Mouse (Mus musculus): ENCODE measurements around the gene Rtn4ip1. TPM values are rescaled to one million over a fixed set of nuclear protein-coding genes. Genes with fewer than 3 reads are reported as not detected.

Rtn4ip1 gene
- polyA plus RNA-seq (2014; fragmentation: Nextera tagmentation; extraction: Ambion mirVana) = 10.9 and 11.3 TPM in 2 replicates

- peaks cover 10% of the 10 kb centered on the region for H3K4me1 ChIP-seq (ENCODE audit: control insufficient read depth, insufficient read depth, low read length)
- peak; percentile 94 for ATAC-seq (ENCODE audit: insufficient number of reproducible peaks, insufficient read depth, low FRiP score, low read depth)
- under 1% methylated on average over 40 of the region's 40 CpGs for WGBS
Observed at GRCm38 (mm10) chr10:43901578-43902194, at the start of gene Rtn4ip1, which contains the start of gene Qrsl1. Gene Rtn4ip1, plus strand, starts transcription at chr10:43901807. Gene Qrsl1, minus strand, starts transcription at chr10:43901745.

DNA sequence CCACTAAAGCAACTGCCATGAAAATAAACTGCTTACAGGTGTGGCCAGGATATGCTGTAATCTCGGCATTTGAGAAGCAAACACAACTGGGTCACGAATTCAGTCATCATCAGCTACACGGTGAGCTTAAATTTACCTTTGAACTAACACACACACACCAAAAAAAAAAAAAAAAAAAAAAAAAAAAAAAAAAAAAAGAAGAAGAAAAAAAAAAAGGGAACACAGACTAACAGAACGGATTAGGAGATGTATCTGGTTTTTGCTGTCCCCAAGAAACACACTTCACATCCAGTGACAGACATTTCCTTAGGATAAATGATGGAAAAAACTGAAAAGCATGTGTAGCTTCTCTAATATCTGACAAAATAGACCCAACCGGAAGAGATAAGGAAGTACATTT is 49.7 kb upstream of the Rtn4ip1 start:
- no peaks in the 10 kb centered on the region for H3K27me3 ChIP-seq (ENCODE audit: control insufficient read depth, insufficient read depth, low read length)
- H3K4me2 ChIP-seq (replicated peaks; ENCODE audit: low read depth, low read length) = no peak overlapping the region
- H3K36me3 ChIP-seq (ENCODE audit: control insufficient read depth, insufficient read depth, low read length) = no peaks in the 10 kb centered on the region
- 80% methylated on average over 5 of the region's 5 CpGs for WGBS
- no peak overlapping the region for H3K27ac ChIP-seq (ENCODE audit: low read length)
- no peak overlapping the region for H3K9ac ChIP-seq (replicated peaks; ENCODE audit: low read depth, low read length)
- ATAC-seq (ENCODE audit: insufficient number of reproducible peaks, insufficient read depth, low FRiP score, low read depth) = no peak
- H3K9me3 ChIP-seq (ENCODE audit: control insufficient read depth, low read depth, low read length) = no peaks in the 10 kb centered on the region; the same call in 1 of the 2 replicates
- no peaks in the 10 kb centered on the region for H3K4me1 ChIP-seq (ENCODE audit: control insufficient read depth, insufficient read depth, low read length)
- H3K4me3 ChIP-seq (ENCODE audit: low read depth, low read length) = no peak overlapping the region

More at GRCm38 (mm10) chr10:43901578-43902194, at the start of gene Rtn4ip1, which contains the start of gene Qrsl1:
- peak within 1 kb of the TSS; percentile 52 for H3K9ac ChIP-seq (replicated peaks; ENCODE audit: low read depth, low read length)
- H3K27me3 ChIP-seq (ENCODE audit: control insufficient read depth, insufficient read depth, low read length) = no peaks in the 10 kb centered on the region
- H3K4me2 ChIP-seq (replicated peaks; ENCODE audit: low read depth, low read length) = peak within 1 kb of the TSS; percentile 79
- no peaks in the 10 kb centered on the region for H3K9me3 ChIP-seq (ENCODE audit: control insufficient read depth, low read depth, low read length)
- peak within 1 kb of the TSS; percentile 61; the same call in 1 of the 2 replicates for H3K27ac ChIP-seq (ENCODE audit: low read length)
- peak within 1 kb of the TSS; percentile 62 for H3K4me3 ChIP-seq (ENCODE audit: low read depth, low read length)
- no peaks in the 10 kb centered on the region for H3K36me3 ChIP-seq (ENCODE audit: control insufficient read depth, insufficient read depth, low read length)

GRCm38 (mm10) chr10:43855916-43856315 is 45.7 kb upstream of the Rtn4ip1 start:
- Histone ChIP-seq H3K27ac (ENCODE audit: low read length) (no peak overlapping the region), H3K27me3 (ENCODE audit: control insufficient read depth, insufficient read depth, low read length) (no peaks in the 10 kb centered on the region), H3K4me1 (ENCODE audit: control insufficient read depth, insufficient read depth, low read length) (no peaks in the 10 kb centered on the region), H3K4me2 (replicated peaks; ENCODE audit: low read depth, low read length) (no peak overlapping the region), H3K9ac (replicated peaks; ENCODE audit: low read depth, low read length) (no peak overlapping the region), H3K9me3 (ENCODE audit: control insufficient read depth, low read depth, low read length) (no peaks in the 10 kb centered on the region; the same call in 1 of the 2 replicates), H3K4me3 (ENCODE audit: low read depth, low read length) (no peak overlapping the region), H3K36me3 (ENCODE audit: control insufficient read depth, insufficient read depth, low read length) (no peaks in the 10 kb centered on the region)
- WGBS = 94% methylated on average over 9 of the region's 9 CpGs
- ATAC-seq (ENCODE audit: insufficient number of reproducible peaks, insufficient read depth, low FRiP score, low read depth) = no peak

DNA sequence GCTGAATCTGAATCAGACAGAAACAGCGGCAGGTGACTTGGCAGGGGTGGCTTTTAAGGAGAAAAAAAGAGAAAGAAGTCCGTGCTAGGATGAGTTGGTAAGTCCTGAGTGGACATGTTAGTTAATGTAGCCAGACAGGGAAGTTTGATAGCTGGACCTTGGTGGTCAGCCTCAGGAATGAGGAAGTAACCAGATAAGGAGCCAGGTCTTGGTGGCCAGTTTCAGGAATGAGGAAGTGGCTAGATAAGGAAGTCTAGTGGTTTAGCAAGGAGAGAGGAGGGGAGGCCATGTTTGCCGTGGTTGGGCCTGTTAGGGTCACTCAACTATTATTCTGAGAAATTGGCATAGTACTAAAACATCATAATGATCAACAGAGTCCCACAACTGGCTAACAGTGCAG is 45.3 kb upstream of the Rtn4ip1 start:
- Histone ChIP-seq H3K4me2 (replicated peaks; ENCODE audit: low read depth, low read length) (no peak overlapping the region), H3K27me3 (ENCODE audit: control insufficient read depth, insufficient read depth, low read length) (no peaks in the 10 kb centered on the region), H3K36me3 (ENCODE audit: control insufficient read depth, insufficient read depth, low read length) (no peaks in the 10 kb centered on the region), H3K4me1 (ENCODE audit: control insufficient read depth, insufficient read depth, low read length) (no peaks in the 10 kb centered on the region), H3K4me3 (ENCODE audit: low read depth, low read length) (no peak overlapping the region), H3K9ac (replicated peaks; ENCODE audit: low read depth, low read length) (no peak overlapping the region), H3K27ac (ENCODE audit: low read length) (no peak overlapping the region), H3K9me3 (ENCODE audit: control insufficient read depth, low read depth, low read length) (no peaks in the 10 kb centered on the region; the same call in 1 of the 2 replicates)
- ATAC-seq (ENCODE audit: insufficient number of reproducible peaks, insufficient read depth, low FRiP score, low read depth) = no peak
- 76% methylated on average over 3 of the region's 3 CpGs for WGBS

- ATAC-seq (ENCODE audit: insufficient number of reproducible peaks, insufficient read depth, low FRiP score, low read depth) = no peak
- H3K4me1 ChIP-seq (ENCODE audit: control insufficient read depth, insufficient read depth, low read length) = no peaks in the 10 kb centered on the region
- no peaks in the 10 kb centered on the region for H3K9me3 ChIP-seq (ENCODE audit: control insufficient read depth, low read depth, low read length)
- 68% methylated on average over 10 of the region's 10 CpGs for WGBS
- no peaks in the 10 kb centered on the region for H3K27me3 ChIP-seq (ENCODE audit: control insufficient read depth, insufficient read depth, low read length)
- no peak overlapping the region for H3K9ac ChIP-seq (replicated peaks; ENCODE audit: low read depth, low read length)
- no peak overlapping the region for H3K4me2 ChIP-seq (replicated peaks; ENCODE audit: low read depth, low read length)
- no peaks in the 10 kb centered on the region for H3K36me3 ChIP-seq (ENCODE audit: control insufficient read depth, insufficient read depth, low read length)
- no peak overlapping the region for H3K27ac ChIP-seq (ENCODE audit: low read length)
- H3K4me3 ChIP-seq (ENCODE audit: low read depth, low read length) = no peak overlapping the region
Observed at GRCm38 (mm10) chr10:43870752-43871151, 30.9 kb upstream of the Rtn4ip1 start.

DNA sequence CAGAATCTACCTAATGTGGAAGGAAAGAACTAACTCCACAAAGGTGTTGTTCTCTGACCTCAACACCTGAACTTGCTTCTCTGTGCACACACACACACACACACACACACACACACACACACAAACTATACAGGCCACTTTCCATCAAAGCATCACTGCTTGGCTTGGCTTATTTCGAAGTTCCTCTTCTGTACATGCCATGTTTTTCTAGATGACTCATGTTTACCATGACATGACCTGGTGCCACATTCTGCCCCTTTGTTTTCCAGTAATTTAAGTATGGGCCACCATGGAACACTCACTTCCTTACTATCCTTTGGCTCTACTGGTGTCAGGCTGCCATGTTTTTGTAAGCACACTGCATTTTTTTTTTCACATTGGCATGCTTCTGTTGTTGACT is 30.1 kb upstream of the Rtn4ip1 start:
- Histone ChIP-seq H3K4me3 (ENCODE audit: low read depth, low read length) (no peak overlapping the region), H3K4me2 (replicated peaks; ENCODE audit: low read depth, low read length) (no peak overlapping the region), H3K4me1 (ENCODE audit: control insufficient read depth, insufficient read depth, low read length) (no peaks in the 10 kb centered on the region), H3K9me3 (ENCODE audit: control insufficient read depth, low read depth, low read length) (no peaks in the 10 kb centered on the region), H3K9ac (replicated peaks; ENCODE audit: low read depth, low read length) (no peak overlapping the region), H3K36me3 (ENCODE audit: control insufficient read depth, insufficient read depth, low read length) (no peaks in the 10 kb centered on the region), H3K27me3 (ENCODE audit: control insufficient read depth, insufficient read depth, low read length) (no peaks in the 10 kb centered on the region), H3K27ac (ENCODE audit: low read length) (no peak overlapping the region)
- 90% methylated on average over 1 of the region's 1 CpGs for WGBS
- ATAC-seq (ENCODE audit: insufficient number of reproducible peaks, insufficient read depth, low FRiP score, low read depth) = no peak

DNA sequence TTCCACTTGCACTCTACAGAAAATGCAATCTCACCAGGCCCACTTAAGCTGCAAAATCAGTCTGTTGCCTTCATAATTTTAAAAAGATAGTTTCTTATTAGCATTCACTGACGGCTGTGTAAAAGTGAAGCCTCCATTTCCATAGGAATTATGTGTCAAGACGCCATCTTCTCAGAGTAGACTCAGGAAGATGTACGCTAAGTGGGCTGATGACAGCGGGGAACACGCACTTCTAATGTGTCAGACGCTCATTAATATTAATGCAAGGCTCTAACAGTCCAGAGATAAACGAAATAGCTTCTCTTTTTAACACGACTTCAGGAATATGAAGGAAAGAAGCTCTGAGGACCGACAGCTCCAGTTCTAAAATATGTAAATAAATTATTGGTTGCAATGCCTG is 13.9 kb upstream of the Rtn4ip1 start:
- no peak overlapping the region for H3K27ac ChIP-seq (ENCODE audit: low read length)
- H3K4me3 ChIP-seq (ENCODE audit: low read depth, low read length) = no peak overlapping the region
- peaks cover 10% of the 10 kb centered on the region for H3K36me3 ChIP-seq (ENCODE audit: control insufficient read depth, insufficient read depth, low read length)
- H3K27me3 ChIP-seq (ENCODE audit: control insufficient read depth, insufficient read depth, low read length) = no peaks in the 10 kb centered on the region
- H3K4me2 ChIP-seq (replicated peaks; ENCODE audit: low read depth, low read length) = no peak overlapping the region
- no peak for ATAC-seq (ENCODE audit: insufficient number of reproducible peaks, insufficient read depth, low FRiP score, low read depth)
- H3K4me1 ChIP-seq (ENCODE audit: control insufficient read depth, insufficient read depth, low read length) = no peaks in the 10 kb centered on the region
- no peak overlapping the region for H3K9ac ChIP-seq (replicated peaks; ENCODE audit: low read depth, low read length)
- H3K9me3 ChIP-seq (ENCODE audit: control insufficient read depth, low read depth, low read length) = no peaks in the 10 kb centered on the region
- 87% methylated on average over 9 of the region's 9 CpGs for WGBS

- H3K9me3 ChIP-seq (ENCODE audit: control insufficient read depth, low read depth, low read length) = no peaks in the 10 kb centered on the region
- no peak for ATAC-seq (ENCODE audit: insufficient number of reproducible peaks, insufficient read depth, low FRiP score, low read depth)
- no peak overlapping the region for H3K4me2 ChIP-seq (replicated peaks; ENCODE audit: low read depth, low read length)
- no peak overlapping the region for H3K27ac ChIP-seq (ENCODE audit: low read length)
- no peak overlapping the region for H3K4me3 ChIP-seq (ENCODE audit: low read depth, low read length)
- 91% methylated on average over 16 of the region's 16 CpGs for WGBS
- no peaks in the 10 kb centered on the region for H3K4me1 ChIP-seq (ENCODE audit: control insufficient read depth, insufficient read depth, low read length)
- H3K27me3 ChIP-seq (ENCODE audit: control insufficient read depth, insufficient read depth, low read length) = no peaks in the 10 kb centered on the region
- peaks cover 14% of the 10 kb centered on the region for H3K36me3 ChIP-seq (ENCODE audit: control insufficient read depth, insufficient read depth, low read length)
- H3K9ac ChIP-seq (replicated peaks; ENCODE audit: low read depth, low read length) = no peak overlapping the region
Observed at GRCm38 (mm10) chr10:43888976-43889375, 12.6 kb upstream of the Rtn4ip1 start.

DNA sequence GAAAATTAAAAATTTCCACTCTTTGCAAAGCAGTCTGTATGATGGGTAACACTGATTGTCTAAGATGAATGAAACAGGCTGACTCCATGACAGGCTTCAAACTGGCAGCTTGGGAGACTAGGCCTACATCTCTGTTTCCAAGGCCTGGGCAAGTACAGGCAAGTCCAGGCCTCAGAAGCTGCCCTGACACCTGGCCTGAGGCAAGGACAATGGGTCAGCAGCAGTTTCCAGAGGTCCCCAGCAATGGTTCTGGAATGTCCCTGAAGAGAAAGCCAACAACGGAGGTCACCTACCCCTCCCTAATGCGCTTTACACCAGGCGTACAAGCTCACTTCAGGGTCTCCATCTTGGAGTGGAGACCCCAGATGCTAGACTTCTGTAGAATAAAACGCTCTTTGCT is 8.6 kb upstream of the Rtn4ip1 start:
- Histone ChIP-seq H3K4me1 (ENCODE audit: control insufficient read depth, insufficient read depth, low read length) (no peaks in the 10 kb centered on the region), H3K27me3 (ENCODE audit: control insufficient read depth, insufficient read depth, low read length) (no peaks in the 10 kb centered on the region), H3K4me3 (ENCODE audit: low read depth, low read length) (no peak overlapping the region), H3K9ac (replicated peaks; ENCODE audit: low read depth, low read length) (no peak overlapping the region), H3K27ac (ENCODE audit: low read length) (no peak overlapping the region), H3K36me3 (ENCODE audit: control insufficient read depth, insufficient read depth, low read length) (peaks cover 4% of the 10 kb centered on the region), H3K4me2 (replicated peaks; ENCODE audit: low read depth, low read length) (no peak overlapping the region), H3K9me3 (ENCODE audit: control insufficient read depth, low read depth, low read length) (no peaks in the 10 kb centered on the region)
- 88% methylated on average over 4 of the region's 4 CpGs for WGBS
- no peak for ATAC-seq (ENCODE audit: insufficient number of reproducible peaks, insufficient read depth, low FRiP score, low read depth)
